Mouse (Mus musculus): Measurements from ENCODE around the gene Olfr731. TPM values are rescaled to one million over a fixed set of nuclear protein-coding genes. Genes with fewer than 3 reads are reported as not detected.

Olfr731 gene
- not detected in 2 replicates for polyA plus RNA-seq (2016; fragmentation: Nextera tagmentation; extraction: Ambion mirVana)

DNA sequence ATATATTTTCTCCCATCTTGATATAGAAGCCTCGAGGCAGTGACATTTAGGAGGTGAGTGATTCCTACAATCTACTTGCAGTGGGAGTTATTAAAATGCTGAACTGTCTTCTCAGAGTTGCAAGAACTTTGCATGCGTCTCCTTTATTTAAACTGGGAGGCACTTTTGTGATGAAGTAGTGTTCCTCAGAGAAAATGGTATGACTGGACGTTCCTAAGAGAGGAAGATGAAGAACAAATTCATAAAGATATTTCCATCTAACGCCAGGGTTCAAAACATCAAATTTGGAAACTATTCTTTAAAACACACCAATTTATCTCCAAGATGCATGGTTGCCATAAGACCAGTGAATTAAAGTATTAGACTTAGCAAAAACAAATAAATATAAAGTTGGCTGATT lies at the start of gene Olfr731:
Gene Olfr731 (minus strand): TSS at position 101 of the 400 bp plus-strand sequence.
- 87% methylated on average over 4 of the region's 4 CpGs for WGBS
- no peaks in the 10 kb centered on the region for H3K36me3 ChIP-seq
- ATAC-seq (ENCODE audit: low FRiP score): no peak
- H3K27me3 ChIP-seq: no peaks in the 10 kb centered on the region
- H3K4me3 ChIP-seq: no peak within 1 kb of the TSS
- no peaks in the 10 kb centered on the region for H3K9me3 ChIP-seq (replicated peaks)
- H3K4me1 ChIP-seq: no peaks in the 10 kb centered on the region
- H3K27ac ChIP-seq: no peak within 1 kb of the TSS
- H3K9ac ChIP-seq: no peak within 1 kb of the TSS
- no peak within 1 kb of the TSS for H3K4me2 ChIP-seq (replicated peaks)

DNA sequence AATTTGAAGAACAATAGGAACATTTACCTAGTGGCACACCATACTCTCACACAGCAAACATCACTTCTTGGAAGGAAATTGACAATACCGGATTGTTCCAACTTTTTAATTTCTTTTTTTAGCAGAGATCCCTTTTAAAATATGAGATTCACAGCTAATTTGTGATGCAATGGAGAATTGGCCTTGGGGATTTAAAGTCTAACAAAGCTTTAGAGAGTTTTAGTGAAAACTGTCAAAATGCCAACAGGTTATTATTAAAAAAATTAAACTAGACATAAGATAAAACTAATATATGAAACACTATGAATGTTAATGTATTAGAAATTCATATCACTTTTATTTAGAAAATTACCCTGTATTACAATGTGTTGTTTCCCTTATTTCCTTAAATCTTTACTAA lies 42.4 kb upstream of the Olfr731 start, which contains the start of gene Olfr732:
Gene Olfr732 (minus strand): TSS at position 101 of the 400 bp plus-strand sequence.
- H3K9ac ChIP-seq: no peak within 1 kb of the TSS
- no peaks in the 10 kb centered on the region for H3K9me3 ChIP-seq (replicated peaks)
- H3K36me3 ChIP-seq: no peaks in the 10 kb centered on the region
- 94% methylated on average over 1 of the region's 1 CpGs for WGBS
- no peaks in the 10 kb centered on the region for H3K27me3 ChIP-seq
- H3K27ac ChIP-seq: no peak within 1 kb of the TSS
- no peaks in the 10 kb centered on the region for H3K4me1 ChIP-seq
- H3K4me3 ChIP-seq: no peak within 1 kb of the TSS
- H3K4me2 ChIP-seq (replicated peaks): no peak within 1 kb of the TSS
- ATAC-seq (ENCODE audit: low FRiP score): no peak

- Histone ChIP-seq H3K9me3 (replicated peaks) (no peaks in the 10 kb centered on the region), H3K9ac (no peak within 1 kb of the TSS), H3K4me1 (no peaks in the 10 kb centered on the region), H3K4me2 (replicated peaks) (no peak within 1 kb of the TSS), H3K36me3 (no peaks in the 10 kb centered on the region), H3K27me3 (no peaks in the 10 kb centered on the region), H3K27ac (no peak within 1 kb of the TSS), H3K4me3 (no peak within 1 kb of the TSS)
- ATAC-seq (ENCODE audit: low FRiP score): no peak
- WGBS: 64% methylated on average over 1 of the region's 1 CpGs
Measured at GRCm38 (mm10) chr14:50188098-50188497, 53.6 kb downstream of the Olfr731 start, which contains the start of gene Olfr730. Olfr730 (minus strand) TSS chr14:50188198.

Other genes starting within 250 kb of the Olfr731 start
- not detected in 2 replicates for gene Olfr725, start 201.5 kb downstream of the Olfr731 start, polyA plus RNA-seq (2016; fragmentation: Nextera tagmentation; extraction: Ambion mirVana)
- not detected in 2 replicates for gene Olfr726, start 150.9 kb downstream of the Olfr731 start, polyA plus RNA-seq (2016; fragmentation: Nextera tagmentation; extraction: Ambion mirVana)
- not detected in 2 replicates for gene Olfr727, start 118.7 kb downstream of the Olfr731 start, polyA plus RNA-seq (2016; fragmentation: Nextera tagmentation; extraction: Ambion mirVana)
- gene Olfr728, start 99.2 kb downstream of the Olfr731 start, polyA plus RNA-seq (2016; fragmentation: Nextera tagmentation; extraction: Ambion mirVana): not detected in 2 replicates
- gene Olfr729, start 89.0 kb downstream of the Olfr731 start, polyA plus RNA-seq (2016; fragmentation: Nextera tagmentation; extraction: Ambion mirVana): not detected in 2 replicates
- not detected in 2 replicates for gene Olfr730, start 53.7 kb downstream of the Olfr731 start, polyA plus RNA-seq (2016; fragmentation: Nextera tagmentation; extraction: Ambion mirVana)
- not detected in 2 replicates for gene Olfr732, start 42.3 kb upstream of the Olfr731 start, polyA plus RNA-seq (2016; fragmentation: Nextera tagmentation; extraction: Ambion mirVana)
- gene Olfr733, start 59.7 kb upstream of the Olfr731 start, polyA plus RNA-seq (2016; fragmentation: Nextera tagmentation; extraction: Ambion mirVana): not detected in 2 replicates
- gene Olfr734, start 84.9 kb upstream of the Olfr731 start, polyA plus RNA-seq (2016; fragmentation: Nextera tagmentation; extraction: Ambion mirVana): not detected in 2 replicates
- not detected in 2 replicates for gene Olfr735, start 107.0 kb upstream of the Olfr731 start, polyA plus RNA-seq (2016; fragmentation: Nextera tagmentation; extraction: Ambion mirVana)
- gene Tlr11, start 116.0 kb upstream of the Olfr731 start, polyA plus RNA-seq (2016; fragmentation: Nextera tagmentation; extraction: Ambion mirVana): not detected in 2 replicates
- gene Olfr736, start 139.3 kb upstream of the Olfr731 start, polyA plus RNA-seq (2016; fragmentation: Nextera tagmentation; extraction: Ambion mirVana): not detected in 2 replicates
- gene Olfr738, start 165.7 kb upstream of the Olfr731 start, polyA plus RNA-seq (2016; fragmentation: Nextera tagmentation; extraction: Ambion mirVana): not detected in 2 replicates
- gene Olfr739, start 176.8 kb upstream of the Olfr731 start, polyA plus RNA-seq (2016; fragmentation: Nextera tagmentation; extraction: Ambion mirVana): not detected in 2 replicates
- not detected in 2 replicates for gene Olfr740, start 203.7 kb upstream of the Olfr731 start, polyA plus RNA-seq (2016; fragmentation: Nextera tagmentation; extraction: Ambion mirVana)
- not detected in 2 replicates for gene Olfr741, start 230.9 kb upstream of the Olfr731 start, polyA plus RNA-seq (2016; fragmentation: Nextera tagmentation; extraction: Ambion mirVana)